Mouse (Mus musculus) right cerebral cortex, postnatal 10 days (tissue): ENCODE results near the gene Phf2.

ENCODE experiments used
- DNase-seq, 2 experiments: peaks; one replicate each; pipeline ENCODE4 v3.0.0; 2021; ENCODE audit warnings: low spot score in 2 of 2

Gene Phf2

GRCm38 (mm10) chr13:48870771-48871731 lies at the start of gene Phf2:
TSS of gene Phf2 (minus strand) at chr13:48871119.
- peak in 1 of 2 experiments; percentile 33 for DNase-seq

- no peak for DNase-seq
Observed at GRCm38 (mm10) chr13:48919756-48920415, 49.0 kb upstream of the Phf2 start.

GRCm38 (mm10) chr13:48917113-48917599 lies 46.2 kb upstream of the Phf2 start:
- DNase-seq, result no peak

GRCm38 (mm10) chr13:48913680-48914079 lies 42.8 kb upstream of the Phf2 start:
- no peak for DNase-seq

- DNase-seq, result no peak
Observed at GRCm38 (mm10) chr13:48913141-48913540, 42.2 kb upstream of the Phf2 start.

- DNase-seq, result no peak
Observed at GRCm38 (mm10) chr13:48911426-48911825, 40.5 kb upstream of the Phf2 start.

- no peak for DNase-seq
Observed at GRCm38 (mm10) chr13:48905458-48905857, 34.5 kb upstream of the Phf2 start.

GRCm38 (mm10) chr13:48895376-48895775 lies 24.5 kb upstream of the Phf2 start:
- DNase-seq, result no peak

GRCm38 (mm10) chr13:48890260-48890960 lies 19.5 kb upstream of the Phf2 start:
- DNase-seq, result no peak

GRCm38 (mm10) chr13:48878534-48878933 lies 7.6 kb upstream of the Phf2 start:
- peak; percentile 99 for DNase-seq

GRCm38 (mm10) chr13:48877805-48878204 lies 6.9 kb upstream of the Phf2 start:
- DNase-seq, result no peak

- peak in 1 of 2 experiments; percentile 23 for DNase-seq
Observed at GRCm38 (mm10) chr13:48872726-48873125, 1.8 kb upstream of the Phf2 start.

- DNase-seq, result peak; percentile 21 to 33
Observed at GRCm38 (mm10) chr13:48871887-48872606, 1.1 kb upstream of the Phf2 start.

GRCm38 (mm10) chr13:48869950-48870770 lies 759 bp downstream of the Phf2 start:
- peak in 1 of 2 experiments; percentile 35 for DNase-seq

- peak in 1 of 2 experiments; percentile 17 for DNase-seq
Observed at GRCm38 (mm10) chr13:48869600-48869949, 1.3 kb downstream of the Phf2 start.

GRCm38 (mm10) chr13:48869088-48869487 lies 1.8 kb downstream of the Phf2 start:
- DNase-seq, result peak in 1 of 2 experiments; percentile 25

GRCm38 (mm10) chr13:48864673-48865356 lies 6.1 kb downstream of the Phf2 start:
- peak in 1 of 2 experiments; percentile 26 for DNase-seq

- DNase-seq, result peak in 1 of 2 experiments; percentile 17
Observed at GRCm38 (mm10) chr13:48863556-48863955, 7.4 kb downstream of the Phf2 start.

GRCm38 (mm10) chr13:48861913-48862312 lies 9.0 kb downstream of the Phf2 start:
- no peak for DNase-seq

GRCm38 (mm10) chr13:48858779-48859178 lies 12.1 kb downstream of the Phf2 start:
- DNase-seq, result no peak
